In genomic region chr5:109923261-109924071, GRCm38 (mm10) we compare ENCODE assay signal across 8 mouse cellular contexts. TPM values are rescaled to one million over a fixed set of nuclear protein-coding genes. Genes with fewer than 3 reads are reported as not detected.
DNase-seq lines count a peak whose midpoint lies in the region; ATAC-seq and TF ChIP-seq lines count a peak whose summit lies in the region.
"Not testable (repeated sequence)": the region's sequence is repeated elsewhere in the genome, so short reads cannot be mapped to it uniquely, and the experiment has no call there.

Gene Gm15446, plus strand, starts transcription at chr5:109923400.

- peak; percentile 61 to 74 for DNase-seq in CD8-positive naive resting alpha-beta T cell, adult 2 months (ENCODE audit: low read depth in 2 of 2, low spot score in 2 of 2)
- DNase-seq in c-Kit-positive CD71-negative TER-119-negative erythroid progenitor cells, embryonic 14.5 days (ENCODE audit: low read depth), result peak; percentile 59
- peak; percentile 80 for DNase-seq in forebrain, embryonic 10.5 days (ENCODE audit: extremely low spot score, low spot score)
- DNase-seq in kidney, postnatal 25 days, result peak; percentile 94 to 96
- peak; percentile 65 to 73 (median 67) for DNase-seq in liver, embryonic 14.5 days (ENCODE audit: low read depth in 3 of 3, low spot score in 3 of 3)
- DNase-seq in neural tube, embryonic 11.5 days (ENCODE audit: low spot score), result peak; percentile 85
- peak; percentile 85 for DNase-seq in stomach, postnatal 0 days (ENCODE audit: low spot score)

- under 1% methylated on average over 22 of the region's 22 CpGs for WGBS in forebrain, embryonic 10.5 days
- WGBS in heart, embryonic 15.5 days, result under 1% methylated on average over 22 of the region's 22 CpGs
- WGBS in liver, embryonic 14.5 days (ENCODE audit: insufficient replicate concordance), result under 1% methylated on average over 22 of the region's 22 CpGs
- WGBS in neural tube, embryonic 11.5 days, result under 1% methylated on average over 22 of the region's 22 CpGs
- WGBS in stomach, postnatal 0 days, result under 1% methylated on average over 22 of the region's 22 CpGs

- peak within 1 kb of the TSS; percentile 62 for H3K4me2 ChIP-seq in heart, embryonic 15.5 days
- peak within 1 kb of the TSS; percentile 56 for H3K4me2 ChIP-seq in liver, embryonic 14.5 days (ENCODE audit: low read depth)
- H3K4me2 ChIP-seq in neural tube, embryonic 11.5 days (ENCODE audit: low read depth), result peak within 1 kb of the TSS; percentile 41
- H3K4me2 ChIP-seq in stomach, postnatal 0 days (replicated peaks; ENCODE audit: low read depth), result peak within 1 kb of the TSS; percentile 59

- TF ChIP-seq EP300 in liver, embryonic 14.5 days (IDR thresholded peaks at IDR 0.05; ENCODE audit: low read depth); stomach, postnatal 0 days (optimal IDR thresholded peaks at IDR 0.05): not testable (repeated sequence)

- H3K4me3 ChIP-seq in forebrain, embryonic 10.5 days, result peak within 1 kb of the TSS; percentile 60
- peak within 1 kb of the TSS; percentile 62 for H3K4me3 ChIP-seq in heart, embryonic 15.5 days
- H3K4me3 ChIP-seq in liver, embryonic 14.5 days (ENCODE audit: insufficient read depth in 1 of 2, low read depth in 2 of 2, low read length in 2 of 2), result peak within 1 kb of the TSS; percentile 63 to 90
- H3K4me3 ChIP-seq in neural tube, embryonic 11.5 days (ENCODE audit: low read depth, low read length), result peak within 1 kb of the TSS; percentile 51
- H3K4me3 ChIP-seq in stomach, postnatal 0 days (ENCODE audit: low read depth, low read length), result peak within 1 kb of the TSS; percentile 48

- not testable (repeated sequence) for H3K9me3 ChIP-seq in forebrain, embryonic 10.5 days; heart, embryonic 15.5 days (replicated peaks); liver, embryonic 14.5 days (ENCODE audit: control insufficient read depth, low read length); neural tube, embryonic 11.5 days (ENCODE audit: control insufficient read depth, low read length); stomach, postnatal 0 days (ENCODE audit: control insufficient read depth, low read length)

- not testable (repeated sequence) for H3K4me1 ChIP-seq in forebrain, embryonic 10.5 days; heart, embryonic 15.5 days (replicated peaks); liver, embryonic 14.5 days (replicated peaks; ENCODE audit: control insufficient read depth in 2 of 2, insufficient read depth in 2 of 2, low read length in 1 of 2); neural tube, embryonic 11.5 days (ENCODE audit: control insufficient read depth, insufficient read depth, low read length); stomach, postnatal 0 days (replicated peaks; ENCODE audit: control insufficient read depth, insufficient read depth)

- TF ChIP-seq CTCF in liver, embryonic 14.5 days (IDR thresholded peaks at IDR 0.05; ENCODE audit: low read depth), result peak; percentile 35
- peak; percentile 45 for TF ChIP-seq CTCF in stomach, postnatal 0 days (IDR thresholded peaks at IDR 0.05; ENCODE audit: low read depth)

- ATAC-seq in heart, embryonic 15.5 days (replicated peaks; ENCODE audit: insufficient number of reproducible peaks, insufficient read depth, low FRiP score, low read depth), result peak; percentile 97
- peak; percentile 100 for ATAC-seq in liver, embryonic 14.5 days (ENCODE audit: insufficient read depth)
- ATAC-seq in neural tube, embryonic 11.5 days (ENCODE audit: insufficient read depth, low FRiP score, low TSS enrichment), result peak; percentile 98
- peak; percentile 100 for ATAC-seq in stomach, postnatal 0 days (ENCODE audit: low FRiP score, low TSS enrichment)

- peak within 1 kb of the TSS; percentile 84 for H3K27ac ChIP-seq in forebrain, embryonic 10.5 days
- H3K27ac ChIP-seq in heart, embryonic 15.5 days, result 0 out of 2 replicates have a peak within 1 kb of the TSS, but pooled peaks have one; percentile 24
- H3K27ac ChIP-seq in liver, embryonic 14.5 days; neural tube, embryonic 11.5 days (ENCODE audit: low read depth, low read length); stomach, postnatal 0 days (replicated peaks): not testable (repeated sequence)

- H3K27me3 ChIP-seq in forebrain, embryonic 10.5 days (ENCODE audit: poor library complexity, severe bottlenecking); heart, embryonic 15.5 days; liver, embryonic 14.5 days (ENCODE audit: control insufficient read depth, insufficient read depth, low read length); neural tube, embryonic 11.5 days (ENCODE audit: control insufficient read depth, insufficient read depth, low read length); stomach, postnatal 0 days (ENCODE audit: control insufficient read depth, insufficient read depth, low read length): not testable (repeated sequence)

- H3K9ac ChIP-seq in heart, embryonic 15.5 days, result peak within 1 kb of the TSS; percentile 46
- H3K9ac ChIP-seq in liver, embryonic 14.5 days (replicated peaks), result peak within 1 kb of the TSS; percentile 64
- H3K9ac ChIP-seq in neural tube, embryonic 11.5 days (ENCODE audit: low read length), result peak within 1 kb of the TSS; percentile 37
- H3K9ac ChIP-seq in stomach, postnatal 0 days (ENCODE audit: low read length), result peak within 1 kb of the TSS; percentile 53

- peaks cover 24% of the 10 kb centered on the region for H3K36me3 ChIP-seq in forebrain, embryonic 10.5 days (replicated peaks)
- H3K36me3 ChIP-seq in heart, embryonic 15.5 days; liver, embryonic 14.5 days (replicated peaks; ENCODE audit: control insufficient read depth, insufficient read depth, low read depth); neural tube, embryonic 11.5 days (ENCODE audit: control insufficient read depth, insufficient read depth, low read length); stomach, postnatal 0 days (ENCODE audit: control insufficient read depth, insufficient read depth, low read length): not testable (repeated sequence)

RNA-seq across cellular contexts. Expression of gene Gm15446, which starts in this region (rescaled TPM):
- polyA plus RNA-seq in forebrain, embryonic 10.5 days (2016; fragmentation: Nextera tagmentation; extraction: Ambion mirVana), result 0.68 and 0.81 TPM in 2 replicates
- polyA plus RNA-seq in heart, embryonic 15.5 days (2015; fragmentation: Nextera tagmentation; extraction: Ambion mirVana), result 0.19 and 0.47 TPM in 2 replicates
- polyA plus RNA-seq in liver, embryonic 14.5 days (2012; rRNA removed), result 0.01 and 0.05 TPM in 2 replicates
- 0.18 and 0.45 TPM in 2 replicates for polyA plus RNA-seq in liver, embryonic 14.5 days (2014; fragmentation: Nextera tagmentation; extraction: Ambion mirVana)
- 0.57 and 0.76 TPM in 2 replicates for polyA plus RNA-seq in neural tube, embryonic 11.5 days (2014; fragmentation: Nextera tagmentation; extraction: Ambion mirVana)
- polyA plus RNA-seq in stomach, postnatal 0 days (2015; fragmentation: Nextera tagmentation; extraction: Ambion mirVana), result 0.76 and 0.93 TPM in 2 replicates

Comparison
In these comparisons a context has a peak if more than half of its experiments do, and no peak if none do; other contexts are left out.
1. Peak in DNase-seq, H3K4me3 ChIP-seq and H3K27ac ChIP-seq in forebrain, embryonic 10.5 days; RNA of the gene not detected or under 1 TPM.
2. Peak in ATAC-seq, H3K4me3 ChIP-seq, H3K27ac ChIP-seq, H3K9ac ChIP-seq and H3K4me2 ChIP-seq in heart, embryonic 15.5 days; RNA of the gene not detected or under 1 TPM.
3. Peak in DNase-seq, ATAC-seq, H3K4me3 ChIP-seq, H3K9ac ChIP-seq and H3K4me2 ChIP-seq in liver, embryonic 14.5 days; RNA of the gene not detected or under 1 TPM.
4. Peak in DNase-seq, ATAC-seq, H3K4me3 ChIP-seq, H3K9ac ChIP-seq and H3K4me2 ChIP-seq in neural tube, embryonic 11.5 days; RNA of the gene not detected or under 1 TPM.
5. Peak in DNase-seq, ATAC-seq, H3K4me3 ChIP-seq, H3K9ac ChIP-seq and H3K4me2 ChIP-seq in stomach, postnatal 0 days; RNA of the gene not detected or under 1 TPM.